Mouse (Mus musculus) CH12.LX (cell line): ENCODE data around the gene Map2k6. TPM values are rescaled to one million over a fixed set of nuclear protein-coding genes. Genes with fewer than 3 reads are reported as not detected.

ENCODE experiments used
- DNase-seq: peaks from one replicate; pipeline ENCODE4 v3.0.0-alpha.2; 2013; ENCODE audit errors: extremely low read depth
- H3K27ac ChIP-seq: 2 replicates; pipeline ENCODE4 v1.5.1; 2012; ENCODE audit warnings: low read depth, mild to moderate bottlenecking, control low read depth, moderate library complexity; ENCODE audit not compliant: insufficient read depth
- H3K27me3 ChIP-seq: replicated peaks from 2 replicates; pipeline ENCODE3; 2012; ENCODE audit warnings: inconsistent platforms
- H3K36me3 ChIP-seq, 2 experiments: replicated peaks in 1 of 2; 2 replicates each; pipeline versions ENCODE3 to v1.6.1; 2012; ENCODE audit warnings: inconsistent platforms in 1 of 2, low read length in 1 of 2, mild to moderate bottlenecking in 1 of 2, mixed read lengths in 1 of 2, moderate library complexity in 1 of 2; ENCODE audit not compliant: control insufficient read depth in 1 of 2, insufficient read depth in 1 of 2
- H3K4me1 ChIP-seq, 2 experiments: 2 replicates each; pipeline ENCODE4 v1.6.1; 2012; ENCODE audit warnings: inconsistent platforms in 1 of 2, moderate library complexity in 1 of 2; ENCODE audit not compliant: insufficient read depth in 2 of 2, control insufficient read depth in 1 of 2
- H3K4me2 ChIP-seq: 2 replicates; pipeline ENCODE4 v1.6.1; 2012; ENCODE audit warnings: low read depth, mild to moderate bottlenecking, control low read depth; ENCODE audit not compliant: poor library complexity, insufficient read depth, severe bottlenecking
- H3K4me3 ChIP-seq, 3 experiments: fragments of 150-350 bp in 1 of 3; sonication (generic) in 1 of 3; replicated peaks in 1 of 3; 2 replicates each; pipeline versions ENCODE3 to v1.5.1; 2011 to 2012; ENCODE audit warnings: low read depth in 2 of 3, low read length in 2 of 3, mild to moderate bottlenecking in 2 of 3, moderate library complexity in 2 of 3, control low read depth in 1 of 3, improper control_type of control experiment in 1 of 3, inconsistent platforms in 1 of 3, mixed read lengths in 1 of 3; ENCODE audit not compliant: poor library complexity in 1 of 3
- H3K79me2 ChIP-seq: replicated peaks from 2 replicates; pipeline ENCODE4 v1.6.1; 2012; ENCODE audit warnings: mild to moderate bottlenecking, moderate library complexity; ENCODE audit not compliant: control insufficient read depth, poor library complexity, insufficient read depth, severe bottlenecking; ENCODE audit errors: extremely low read depth
- H3K9ac ChIP-seq: 2 replicates; pipeline ENCODE4 v1.6.1; 2012; ENCODE audit warnings: low read depth, mild to moderate bottlenecking, control low read depth, moderate library complexity; ENCODE audit not compliant: insufficient read depth
- H3K9me3 ChIP-seq: replicated peaks from 2 replicates; pipeline ENCODE3; 2012; ENCODE audit warnings: low read length, inconsistent platforms, mixed read lengths
- BHLHE40 ChIP-seq: IDR thresholded peaks from 2 replicates; pipeline ENCODE4 v1.6.1; 2011; ENCODE audit warnings: mild to moderate bottlenecking, low read depth, low read length, improper control_type of control experiment
- CTCF ChIP-seq, 2 experiments: IDR thresholded peaks in 1 of 2; conservative IDR thresholded peaks in 1 of 2; 2 replicates each; pipeline ENCODE4 v1.5.1; 2011 to 2012; ENCODE audit warnings: low read depth in 2 of 2, low read length in 2 of 2, improper control_type of control experiment in 1 of 2, inconsistent platforms in 1 of 2, mild to moderate bottlenecking in 1 of 2, moderate library complexity in 1 of 2
- E2F4 ChIP-seq: IDR thresholded peaks from 2 replicates; pipeline ENCODE4 v1.6.1; 2011; ENCODE audit warnings: low read depth, low read length, improper control_type of control experiment; ENCODE audit not compliant: insufficient replicate concordance
- ELF1 ChIP-seq: IDR thresholded peaks from 2 replicates; pipeline ENCODE4 v1.6.1; 2014; ENCODE audit warnings: low read depth, mild to moderate bottlenecking, inconsistent platforms, low read length, improper control_type of control experiment
- EP300 ChIP-seq: IDR thresholded peaks from 2 replicates; pipeline ENCODE4 v1.6.1; 2011; ENCODE audit warnings: low read length, improper control_type of control experiment
- ETS1 ChIP-seq: conservative IDR thresholded peaks from 2 replicates; pipeline ENCODE4 v1.6.1; 2012; ENCODE audit warnings: low read depth, mild to moderate bottlenecking, inconsistent platforms, low read length, improper control_type of control experiment, moderate library complexity
- GABPA ChIP-seq: IDR thresholded peaks from 2 replicates; pipeline ENCODE4 v1.6.1; 2012; ENCODE audit warnings: low read depth, low read length, improper control_type of control experiment, inconsistent platforms; ENCODE audit not compliant: insufficient replicate concordance
- HCFC1 ChIP-seq: IDR thresholded peaks from 2 replicates; pipeline ENCODE4 v1.6.1; 2012; ENCODE audit warnings: low read depth, mild to moderate bottlenecking, inconsistent platforms, low read length, improper control_type of control experiment
- IRF4 ChIP-seq: IDR thresholded peaks from 2 replicates; pipeline ENCODE4 v1.6.1; 2014; ENCODE audit warnings: low read depth, mild to moderate bottlenecking, inconsistent platforms, low read length, improper control_type of control experiment
- JUN ChIP-seq: IDR thresholded peaks from 2 replicates; pipeline ENCODE4 v1.6.1; 2011; ENCODE audit warnings: low read depth, mild to moderate bottlenecking, low read length, improper control_type of control experiment, moderate library complexity; ENCODE audit not compliant: insufficient read depth
- JUND ChIP-seq: conservative IDR thresholded peaks from 2 replicates; pipeline ENCODE4 v1.6.1; 2011; ENCODE audit warnings: low read depth, low read length, improper control_type of control experiment
- KAT2A ChIP-seq: IDR thresholded peaks from 2 replicates; pipeline ENCODE4 v1.6.1; 2012; ENCODE audit warnings: low read length, improper control_type of control experiment, inconsistent platforms; ENCODE audit not compliant: insufficient replicate concordance
- MAFK ChIP-seq: IDR thresholded peaks from 2 replicates; pipeline ENCODE4 v1.6.1; 2011; ENCODE audit warnings: low read length, improper control_type of control experiment; ENCODE audit not compliant: insufficient replicate concordance
- MAX ChIP-seq: IDR thresholded peaks from 2 replicates; pipeline ENCODE4 v1.6.1; 2011; ENCODE audit warnings: low read length, improper control_type of control experiment
- MAZ ChIP-seq: IDR thresholded peaks from 2 replicates; pipeline ENCODE4 v1.6.1; 2012; ENCODE audit warnings: low read depth, mild to moderate bottlenecking, inconsistent platforms, low read length, improper control_type of control experiment, moderate library complexity
- MEF2A ChIP-seq: IDR thresholded peaks from 2 replicates; pipeline ENCODE4 v1.6.1; 2014; ENCODE audit warnings: low read depth, mild to moderate bottlenecking, inconsistent platforms, low read length, improper control_type of control experiment, borderline replicate concordance
- MXI1 ChIP-seq: IDR thresholded peaks from 2 replicates; pipeline ENCODE4 v1.6.1; 2011; ENCODE audit warnings: mild to moderate bottlenecking, low read depth, low read length, improper control_type of control experiment
- NELFE ChIP-seq: IDR thresholded peaks from 2 replicates; pipeline ENCODE4 v1.6.1; 2011; ENCODE audit warnings: low read depth, low read length, improper control_type of control experiment
- NRF1 ChIP-seq: IDR thresholded peaks from 2 replicates; pipeline ENCODE4 v1.6.1; 2014; ENCODE audit warnings: low read depth, mild to moderate bottlenecking, inconsistent platforms, low read length, improper control_type of control experiment, moderate library complexity
- POLR2A ChIP-seq: IDR thresholded peaks from 2 replicates; pipeline ENCODE4 v1.6.1; 2011; ENCODE audit warnings: low read depth, mild to moderate bottlenecking, improper control_type of control experiment, low read length
- RAD21 ChIP-seq: IDR thresholded peaks from 2 replicates; pipeline ENCODE4 v1.6.1; 2011; ENCODE audit warnings: low read depth, mild to moderate bottlenecking, low read length, improper control_type of control experiment, moderate library complexity
- SIN3A ChIP-seq: IDR thresholded peaks from 2 replicates; pipeline ENCODE4 v1.6.1; 2012; ENCODE audit warnings: low read length, improper control_type of control experiment, inconsistent platforms
- SMC3 ChIP-seq: IDR thresholded peaks from 2 replicates; pipeline ENCODE4 v1.6.1; 2011; ENCODE audit warnings: low read depth, low read length, improper control_type of control experiment
- TBP ChIP-seq: conservative IDR thresholded peaks from 2 replicates; pipeline ENCODE4 v1.6.1; 2011; ENCODE audit warnings: low read depth, low read length, improper control_type of control experiment
- TCF12 ChIP-seq: IDR thresholded peaks from 2 replicates; pipeline ENCODE4 v1.6.1; 2014; ENCODE audit warnings: low read depth, mild to moderate bottlenecking, inconsistent platforms, low read length, improper control_type of control experiment
- UBTF ChIP-seq: IDR thresholded peaks from 2 replicates; pipeline ENCODE4 v1.6.1; 2012; ENCODE audit warnings: low read depth, mild to moderate bottlenecking, inconsistent platforms, low read length, improper control_type of control experiment, moderate library complexity
- USF1 ChIP-seq: IDR thresholded peaks from 2 replicates; pipeline ENCODE4 v1.6.1; 2014; ENCODE audit warnings: low read depth, mild to moderate bottlenecking, inconsistent platforms, low read length, improper control_type of control experiment
- USF2 ChIP-seq: conservative IDR thresholded peaks from 2 replicates; pipeline ENCODE4 v1.6.1; 2011; ENCODE audit warnings: low read depth, low read length, improper control_type of control experiment
- ZC3H11A ChIP-seq: IDR thresholded peaks from 2 replicates; pipeline ENCODE4 v1.6.1; 2012; ENCODE audit warnings: low read depth, mild to moderate bottlenecking, inconsistent platforms, low read length, improper control_type of control experiment
- ZKSCAN1 ChIP-seq: IDR thresholded peaks from 2 replicates; pipeline ENCODE4 v1.6.1; 2012; ENCODE audit warnings: low read depth, inconsistent platforms, low read length, improper control_type of control experiment, borderline replicate concordance
- ZMIZ1 ChIP-seq: IDR thresholded peaks from 2 replicates; pipeline ENCODE4 v1.6.1; 2012; ENCODE audit warnings: low read depth, mild to moderate bottlenecking, inconsistent platforms, low read length, improper control_type of control experiment
- ZNF384 ChIP-seq: IDR thresholded peaks from 2 replicates; pipeline ENCODE4 v1.6.1; 2012; ENCODE audit warnings: low read depth, low read length, improper control_type of control experiment, inconsistent platforms
- dilution Hi-C: fragments of 300-500 bp; cut with MboI; formaldehyde crosslinking; loops from 2 replicates; pipeline ENCODE4 v1.14.3; 2020; ENCODE audit warnings: low sequenced_read_pairs; ENCODE audit not compliant: extremely low pct_unique_long_range_greater_than_20kb, extremely low pct_ligation_motif_present
- in situ Hi-C: fragments of 300-500 bp; cut with MboI; formaldehyde crosslinking; loops from 3 replicates; pipeline ENCODE4 v1.14.3; 2019; ENCODE audit warnings: low sequenced_read_pairs, low pct_ligation_motif_present, low pct_unique_long_range_greater_than_20kb, mixed read lengths
- polyA plus RNA-seq: library from polyadenylated mRNA; unstranded; fragments of >175 nt; gene quantifications from 2 replicates; pipeline ENCODE4 v1.2.1, GENCODE M21; 2012; ENCODE audit warnings: low read depth; ENCODE audit not compliant: insufficient read length
- total RNA-seq, 2 experiments: library from RNA; depleted of rRNA; stranded (reverse); fragments of 300-350 nt in 1 of 2; fragments of >200 nt in 1 of 2; gene quantifications; 2 replicates each; pipeline ENCODE4 v1.2.3; 2012 to 2014

Map2k6 gene
- total and polyA plus RNA-seq, 3 experiments: 16.8 to 21.9 (median 18.0) TPM

DNA sequence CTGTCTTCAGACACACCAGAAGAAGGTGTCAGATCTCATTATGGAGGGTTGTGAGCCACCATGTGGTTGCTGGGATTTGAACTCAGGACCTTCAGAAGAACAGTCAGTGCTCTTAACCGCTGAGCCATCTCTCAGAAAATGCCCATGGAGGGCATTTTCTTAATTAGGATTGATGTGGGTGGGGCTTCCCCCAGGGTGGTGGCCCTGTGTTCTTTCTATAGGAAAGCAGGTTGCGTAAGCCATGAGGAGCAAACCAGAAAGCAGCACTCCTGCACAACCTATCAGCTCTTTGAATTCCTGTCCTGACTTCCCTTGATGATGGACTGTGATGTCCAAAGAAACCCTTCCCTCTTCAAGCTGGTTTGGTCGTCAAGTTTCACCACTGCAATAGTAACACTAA lies 39.2 kb downstream of the Map2k6 start:
- peaks cover 9% of the 10 kb centered on the region for H3K9me3 ChIP-seq

DNA sequence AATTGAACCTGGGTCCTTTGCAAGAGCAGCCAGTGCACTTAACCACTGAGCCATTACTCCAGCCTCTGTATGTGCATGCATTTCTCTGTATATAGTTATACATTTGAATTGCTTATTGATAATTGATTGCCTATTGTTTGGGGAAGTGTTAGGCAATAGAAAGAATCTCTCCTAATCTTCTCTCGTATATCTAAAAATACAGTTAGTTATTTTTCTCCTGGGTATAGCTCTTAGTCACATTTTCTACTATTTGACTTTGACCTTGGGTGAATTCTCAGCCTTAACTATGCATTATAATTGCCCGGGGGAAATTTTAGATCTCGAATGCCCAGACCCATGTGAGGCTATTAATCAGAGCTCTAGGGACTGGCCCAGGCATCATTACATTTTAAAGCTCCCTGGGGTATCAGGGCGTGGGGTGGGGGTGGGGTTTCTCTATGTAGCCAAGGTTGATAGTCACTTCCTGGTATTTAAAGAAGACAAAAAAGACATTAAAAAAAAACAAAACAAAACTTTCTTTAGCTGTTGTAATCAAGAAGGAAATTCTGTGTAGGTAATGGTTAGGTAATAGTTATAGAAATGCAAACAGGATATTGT lies 39.9 kb downstream of the Map2k6 start:
- Histone ChIP-seq H3K27me3 (no peaks in the 10 kb centered on the region), H3K9me3 (peaks cover 9% of the 10 kb centered on the region), H3K79me2 (no peaks in the 10 kb centered on the region), H3K27ac (peak overlapping the region; percentile 80), H3K4me1 (peaks cover 27 to 78% of the 10 kb centered on the region in 2 experiments), H3K4me2 (peak overlapping the region; percentile 43; the same call in 1 of the 2 replicates), H3K36me3 (peaks cover 0 to 2% of the 10 kb centered on the region in 2 experiments), H3K4me3 (no peak overlapping the region), H3K9ac (peak overlapping the region; percentile 31; the same call in 1 of the 2 replicates)
- dilution Hi-C loops: no loop called here
- peak; percentile 95 for DNase-seq
- in situ Hi-C loops: loop anchor here (10.0 kb wide), 1 partner anchor 74 kb away; no protein-coding TSS in a partner anchor
- 0 out of 2 replicates have a peak, but pooled peaks have one; percentile 33 for TF ChIP-seq TCF12
- TF ChIP-seq NRF1: no peak
- TF ChIP-seq MEF2A: peak; percentile 93
- peak; percentile 86 for TF ChIP-seq IRF4
- TF ChIP-seq GABPA: no peak
- TF ChIP-seq EP300: peak; percentile 83
- no peak for TF ChIP-seq E2F4
- TF ChIP-seq MXI1: no peak
- TF ChIP-seq ELF1: peak; percentile 54
- TF ChIP-seq POLR2A: no peak
- peak; percentile 58 for TF ChIP-seq JUND
- TF ChIP-seq ZKSCAN1: no peak
- TF ChIP-seq KAT2A: 0 out of 2 replicates have a peak, but pooled peaks have one; percentile 27
- no peak for TF ChIP-seq ZC3H11A
- TF ChIP-seq CTCF (conservative IDR thresholded peaks at IDR 0.05 in 1 of 2, IDR thresholded peaks at IDR 0.05 in 1 of 2; ENCODE audit: low read depth in 2 of 2, low read length in 2 of 2): no peak
- TF ChIP-seq HCFC1: no peak
- no peak; the same call in 1 of the 2 replicates for TF ChIP-seq UBTF
- TF ChIP-seq RAD21: no peak; the same call in 1 of the 2 replicates
- TF ChIP-seq MAZ: 0 out of 2 replicates have a peak, but pooled peaks have one; percentile 39
- no peak for TF ChIP-seq ZMIZ1
- peak; percentile 65 for TF ChIP-seq BHLHE40
- no peak for TF ChIP-seq SIN3A
- TF ChIP-seq MAX: no peak
- TF ChIP-seq USF2: no peak
- TF ChIP-seq MAFK: no peak
- TF ChIP-seq USF1: no peak
- no peak for TF ChIP-seq NELFE
- no peak for TF ChIP-seq SMC3
- no peak for TF ChIP-seq JUN
- no peak; the same call in 1 of the 2 replicates for TF ChIP-seq ZNF384
- TF ChIP-seq ETS1: peak; percentile 85

More for the DNA sequence above, 39.2 kb downstream of the Map2k6 start:
- Histone ChIP-seq H3K27me3 (no peaks in the 10 kb centered on the region), H3K4me1 (peaks cover 31 to 82% of the 10 kb centered on the region in 2 experiments), H3K4me3 (no peak overlapping the region), H3K4me2 (no peak overlapping the region; the same call in 1 of the 2 replicates), H3K36me3 (peaks cover 0 to 2% of the 10 kb centered on the region in 2 experiments), H3K79me2 (no peaks in the 10 kb centered on the region), H3K9ac (no peak overlapping the region), H3K27ac (peak overlapping the region; percentile 80)
- TF ChIP-seq TBP: peak; percentile 77
- TF ChIP-seq RAD21: no peak
- dilution Hi-C loops: no loop called here
- in situ Hi-C loops: loop anchor here (10.0 kb wide), 1 partner anchor 73 kb away; no protein-coding TSS in a partner anchor
- peak; percentile 33 for DNase-seq
